Mouse (Mus musculus): Measurements from ENCODE around the gene Lrmda.

The Lrmda gene

DNA sequence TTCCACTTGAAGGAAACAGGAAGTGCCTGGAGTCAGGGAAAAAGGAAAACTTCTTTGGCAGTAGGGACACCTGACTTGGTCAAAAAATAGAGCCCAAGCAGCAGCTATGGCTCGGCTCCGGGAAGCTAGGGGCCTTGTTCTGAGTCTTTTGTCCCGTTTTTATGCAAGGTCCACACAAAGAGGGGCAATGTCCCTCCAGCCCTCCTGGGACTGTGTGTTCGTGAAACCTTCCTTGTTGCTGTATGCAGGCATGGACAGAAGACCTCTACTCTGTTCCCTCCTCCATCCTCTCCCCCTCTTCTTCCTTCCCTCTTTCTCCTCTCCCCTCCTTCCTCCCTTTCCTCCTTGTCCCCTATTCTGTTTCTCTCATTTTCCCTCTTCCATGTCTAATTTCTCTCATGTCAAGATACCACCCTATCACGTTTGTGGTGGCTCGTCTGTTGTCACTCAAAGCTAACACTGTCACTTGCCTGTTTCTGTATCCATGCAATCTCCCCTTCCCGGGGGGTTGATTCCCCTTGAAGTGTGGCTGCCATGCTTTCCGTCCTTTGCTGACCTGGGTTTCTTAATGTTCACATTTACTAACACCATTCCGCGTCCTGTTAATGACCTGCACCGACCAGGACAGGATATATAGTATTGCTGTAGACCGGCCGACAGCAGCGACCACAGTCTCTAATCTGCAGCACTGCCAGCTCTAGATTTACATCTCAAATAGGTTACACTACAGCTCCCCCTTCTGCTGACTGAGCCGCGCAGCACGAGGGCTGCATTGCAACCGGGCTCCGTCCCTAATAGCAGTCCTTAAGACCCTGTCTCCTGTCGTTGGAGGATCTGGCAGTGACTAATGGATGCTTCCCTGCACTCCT, 788.4 kb downstream of the Lrmda start:
- no peak for DNase-seq (ENCODE audit: low spot score)

- no peak for DNase-seq (ENCODE audit: low spot score)
Measured at GRCm38 (mm10) chr14:22808595-22809166, 789.2 kb downstream of the Lrmda start.

GRCm38 (mm10) chr14:22809229-22809628, 789.7 kb downstream of the Lrmda start:
- DNase-seq (ENCODE audit: low spot score) = no peak

GRCm38 (mm10) chr14:22810531-22810930, 791.0 kb downstream of the Lrmda start:
- DNase-seq (ENCODE audit: low spot score) = no peak

GRCm38 (mm10) chr14:22812824-22813223, 793.3 kb downstream of the Lrmda start:
- no peak for DNase-seq (ENCODE audit: low spot score)

DNA sequence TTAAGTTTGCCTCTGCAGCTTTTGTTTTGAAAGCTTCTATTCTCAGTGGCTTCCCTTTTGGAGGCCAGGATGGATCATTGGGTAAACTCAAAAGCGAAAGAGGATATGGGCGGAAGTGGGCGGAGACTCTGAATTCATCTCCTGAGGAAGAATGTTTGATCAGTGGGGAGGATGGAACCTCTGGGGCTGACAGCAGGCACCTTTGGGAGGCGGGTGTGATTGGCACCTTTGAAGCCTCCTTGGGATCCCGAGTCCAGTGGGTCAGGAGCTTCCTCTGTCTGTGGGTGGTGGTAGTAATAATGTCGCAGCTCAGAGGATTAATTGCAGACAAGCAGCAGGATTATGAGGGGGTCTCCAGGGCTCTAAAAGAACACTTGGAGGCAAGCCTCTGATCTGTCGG, 793.9 kb downstream of the Lrmda start:
- no peak for DNase-seq (ENCODE audit: low spot score)

DNA sequence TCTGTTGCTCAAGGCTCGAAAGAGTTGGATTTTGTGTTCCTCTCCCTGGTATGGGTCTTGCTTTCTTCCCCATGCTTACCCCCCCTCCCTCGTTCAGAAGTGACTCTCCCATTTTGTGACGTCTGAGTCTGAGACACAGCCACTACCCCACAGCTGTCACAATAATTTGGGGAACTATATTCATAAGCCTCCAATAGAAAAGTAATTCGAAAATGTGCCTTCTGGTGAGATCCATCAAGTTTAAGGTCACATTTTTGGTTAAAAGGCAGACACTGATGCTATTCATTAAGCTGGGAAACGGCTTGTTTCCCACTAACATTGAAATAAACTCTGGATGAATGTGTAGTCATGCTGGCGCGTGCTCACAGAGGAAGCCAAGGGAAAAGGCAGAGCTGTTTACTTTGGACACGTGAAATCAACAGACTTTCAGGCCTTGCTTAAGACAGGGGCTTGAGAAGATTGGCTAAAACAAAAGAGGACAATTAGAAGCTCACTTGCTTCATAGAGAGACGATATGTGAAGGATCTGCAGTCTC, 795.4 kb downstream of the Lrmda start:
- DNase-seq (ENCODE audit: low spot score) = no peak

DNA sequence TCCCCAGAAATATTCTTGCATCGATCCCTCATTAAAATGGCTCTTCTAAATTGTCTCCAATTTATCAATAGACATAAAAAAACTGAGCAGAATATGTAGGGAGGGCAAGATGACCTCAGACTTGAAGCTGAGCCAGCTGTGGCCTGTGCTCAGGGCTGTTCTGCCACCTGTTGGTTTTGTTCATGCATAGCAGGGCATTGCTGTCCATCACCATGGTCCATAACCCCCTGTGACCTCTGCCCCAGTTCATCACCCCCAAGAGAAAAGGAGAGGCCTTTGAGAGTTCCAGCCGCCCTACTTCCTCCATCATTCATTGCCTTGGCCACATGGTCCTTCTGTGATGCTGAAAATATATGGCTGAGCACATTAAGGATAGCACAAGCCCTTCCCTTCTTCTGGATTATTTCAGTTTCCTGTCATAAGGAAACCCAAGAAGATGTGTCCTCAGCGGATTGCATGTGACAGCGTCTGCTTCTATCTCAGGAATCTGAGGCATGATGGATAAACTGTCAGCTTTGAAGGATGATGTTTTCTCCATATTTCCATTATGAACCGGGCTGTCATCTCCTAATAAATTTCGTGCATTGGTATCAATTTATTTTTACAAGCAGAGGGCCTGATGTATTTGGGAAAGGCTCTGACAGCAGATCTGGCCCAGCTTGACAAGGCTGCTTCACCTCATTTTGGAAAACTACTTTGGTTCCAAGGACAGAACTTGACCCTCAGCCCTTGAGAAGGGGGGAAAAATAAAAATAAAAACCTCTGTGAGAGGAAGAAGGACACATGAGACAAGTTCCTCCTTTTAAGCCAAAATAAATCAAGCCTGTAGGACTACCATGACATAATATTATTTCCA, 798.1 kb downstream of the Lrmda start:
- no peak for DNase-seq (ENCODE audit: low spot score)

DNA sequence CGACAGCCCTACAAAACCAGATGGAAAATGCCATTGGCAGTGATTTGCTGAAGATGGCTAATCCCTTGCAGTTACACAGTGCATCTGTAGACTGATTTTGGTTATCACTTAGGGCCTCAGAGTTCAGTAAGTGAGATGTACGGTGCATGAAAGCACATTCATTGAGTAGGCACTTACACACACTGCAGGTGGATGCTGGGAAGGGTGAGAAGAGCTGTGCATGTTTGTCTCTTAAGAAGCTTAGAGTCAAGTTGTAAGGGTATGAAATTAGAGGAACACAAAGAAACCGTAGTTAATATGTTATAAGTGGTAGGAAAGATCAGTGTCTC, 798.7 kb downstream of the Lrmda start:
- DNase-seq (ENCODE audit: low spot score) = no peak

DNA sequence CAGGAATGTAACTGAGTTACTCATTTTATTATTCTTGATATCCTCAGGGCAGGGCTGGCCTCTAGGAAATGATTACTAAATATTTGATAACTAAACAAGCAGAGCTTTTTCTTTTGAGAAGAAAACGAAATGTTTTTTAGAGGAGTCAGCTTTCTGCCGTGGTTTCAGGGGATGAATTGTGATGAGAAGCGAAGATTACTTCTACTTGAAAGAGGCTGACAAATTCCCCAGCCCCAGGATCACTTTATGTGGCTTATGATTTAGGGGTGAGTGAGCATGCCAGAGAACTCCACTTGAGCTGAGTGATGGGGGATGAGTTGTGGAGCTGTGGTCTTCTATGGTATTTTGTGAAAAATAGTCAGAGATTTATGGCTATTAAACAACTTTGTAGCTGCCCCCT, 803.4 kb downstream of the Lrmda start:
- no peak for DNase-seq (ENCODE audit: low spot score)

DNA sequence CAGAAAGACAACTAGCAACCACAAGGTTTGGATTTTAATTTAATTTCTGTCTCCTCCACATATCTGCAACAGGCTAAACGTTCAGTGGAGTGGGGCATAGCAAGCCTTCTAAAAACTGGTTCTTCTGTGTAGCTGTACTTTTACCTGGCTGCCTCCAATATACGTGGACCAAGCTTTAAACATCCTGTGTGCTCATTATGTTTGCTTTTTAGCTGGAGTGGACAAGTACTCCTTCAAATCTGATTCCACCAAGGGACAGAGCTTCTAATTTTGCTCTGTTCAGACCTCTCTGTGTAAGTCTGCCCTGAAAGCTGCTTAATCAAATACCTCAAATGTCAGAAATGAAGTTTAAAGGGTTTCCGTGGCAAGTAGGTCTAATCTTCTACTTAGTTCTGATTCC, 807.3 kb downstream of the Lrmda start:
- DNase-seq (ENCODE audit: low spot score) = no peak

- no peak for DNase-seq (ENCODE audit: low spot score)
Measured at GRCm38 (mm10) chr14:22837058-22837457, 817.5 kb downstream of the Lrmda start.

DNA sequence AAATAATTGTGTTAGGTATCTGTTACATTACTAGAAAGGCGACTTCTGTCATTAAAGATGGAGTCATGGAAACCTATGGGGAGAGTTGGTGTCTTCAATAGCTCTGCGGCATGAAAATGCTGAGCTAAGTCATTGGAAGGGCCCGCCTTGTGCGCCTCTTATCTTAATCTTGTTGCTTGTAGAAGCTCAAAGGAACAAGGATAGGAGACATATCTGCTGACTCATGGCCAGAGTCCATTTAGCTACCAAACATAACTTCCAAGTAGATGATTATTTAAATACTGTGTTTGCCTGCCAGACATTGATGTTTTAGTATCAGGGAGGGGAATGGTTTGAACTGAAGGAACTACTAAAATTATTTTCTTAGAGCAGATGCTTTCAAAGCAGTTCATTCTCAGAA, 821.6 kb downstream of the Lrmda start:
- no peak for DNase-seq (ENCODE audit: low spot score)

DNA sequence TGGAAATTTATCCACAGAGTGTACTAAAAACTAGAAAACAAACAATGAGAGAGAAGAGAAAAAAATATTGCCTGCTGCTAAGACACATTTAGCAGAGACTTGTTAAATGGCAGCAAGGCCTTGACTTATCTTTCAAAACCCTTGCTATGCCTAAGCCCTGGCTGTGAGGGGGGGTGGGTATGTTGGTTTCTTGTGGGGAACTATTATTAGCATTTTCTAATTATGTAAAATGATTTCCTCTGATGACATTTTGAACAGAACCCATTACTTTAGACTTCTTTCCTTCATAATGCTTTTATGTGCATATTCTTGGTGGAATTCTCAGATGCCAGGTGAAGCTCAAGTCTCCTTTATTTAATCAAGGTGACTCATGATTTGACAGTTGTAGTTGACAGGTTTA, 824.5 kb downstream of the Lrmda start:
- no peak for DNase-seq (ENCODE audit: low spot score)

- no peak for DNase-seq (ENCODE audit: low spot score)
Measured at GRCm38 (mm10) chr14:22845401-22845800, 825.9 kb downstream of the Lrmda start.

GRCm38 (mm10) chr14:22847011-22847786, 827.7 kb downstream of the Lrmda start:
- no peak for DNase-seq (ENCODE audit: low spot score)

- DNase-seq (ENCODE audit: low spot score) = no peak
Measured at GRCm38 (mm10) chr14:22849108-22849507, 829.6 kb downstream of the Lrmda start.

DNA sequence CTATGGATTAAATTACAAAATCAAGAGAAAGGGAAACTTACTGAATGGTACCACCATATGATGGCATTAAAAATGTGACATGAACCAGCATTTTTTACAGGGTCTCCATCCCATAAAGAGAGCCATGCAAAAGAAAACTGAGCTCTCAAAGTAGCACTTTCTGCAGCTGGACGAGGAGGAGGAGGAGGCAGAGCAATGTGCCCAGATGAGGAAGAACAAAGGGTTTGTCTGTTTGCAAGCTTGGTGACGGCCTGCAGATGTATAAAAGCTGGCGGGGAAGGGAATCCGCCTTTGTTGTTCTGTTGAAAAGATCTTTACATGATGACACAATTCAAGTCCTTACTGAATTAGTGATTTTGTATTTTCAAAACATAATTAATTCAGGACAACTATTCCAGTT, 841.1 kb downstream of the Lrmda start:
- DNase-seq (ENCODE audit: low spot score) = no peak

DNA sequence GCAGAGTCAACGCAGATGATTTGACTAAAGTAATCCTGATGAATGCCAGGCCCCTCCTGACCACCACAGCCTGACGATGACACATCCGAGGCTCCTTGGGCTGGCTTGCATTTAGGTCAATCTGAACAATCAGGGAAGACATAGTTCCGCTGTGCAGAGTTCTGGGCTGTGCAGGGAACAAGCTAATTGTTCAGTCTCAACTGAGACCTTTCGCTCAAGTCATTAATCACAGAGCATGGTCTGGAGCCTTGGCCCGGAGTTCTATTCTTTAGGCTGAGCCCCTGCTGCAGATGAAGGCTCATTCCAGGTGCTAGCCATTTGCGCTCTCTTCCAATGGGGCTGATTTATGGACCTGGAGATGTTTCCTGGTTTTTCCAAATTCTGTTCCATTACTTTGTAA, 844.6 kb downstream of the Lrmda start:
- DNase-seq (ENCODE audit: low spot score) = no peak

DNA sequence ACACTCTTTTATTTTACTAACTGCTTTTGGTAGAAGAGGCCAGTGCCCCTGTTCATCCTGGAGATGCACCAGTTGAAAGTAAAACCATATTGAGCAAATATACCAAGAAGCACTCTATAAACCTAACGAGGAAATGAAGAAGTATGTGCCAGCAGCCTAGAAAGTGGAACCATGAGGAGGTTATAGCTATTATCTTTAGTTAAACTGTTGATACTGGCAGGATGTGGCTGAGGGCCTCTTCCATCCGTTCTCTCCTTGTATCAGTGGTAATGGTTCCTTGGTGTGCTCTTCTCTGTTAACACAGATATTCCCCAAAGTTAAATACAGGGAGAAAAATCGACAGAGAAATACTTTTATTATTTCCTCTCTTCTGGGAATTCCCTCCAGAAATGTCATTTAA, 855.1 kb downstream of the Lrmda start:
- no peak for DNase-seq (ENCODE audit: low spot score)

DNA sequence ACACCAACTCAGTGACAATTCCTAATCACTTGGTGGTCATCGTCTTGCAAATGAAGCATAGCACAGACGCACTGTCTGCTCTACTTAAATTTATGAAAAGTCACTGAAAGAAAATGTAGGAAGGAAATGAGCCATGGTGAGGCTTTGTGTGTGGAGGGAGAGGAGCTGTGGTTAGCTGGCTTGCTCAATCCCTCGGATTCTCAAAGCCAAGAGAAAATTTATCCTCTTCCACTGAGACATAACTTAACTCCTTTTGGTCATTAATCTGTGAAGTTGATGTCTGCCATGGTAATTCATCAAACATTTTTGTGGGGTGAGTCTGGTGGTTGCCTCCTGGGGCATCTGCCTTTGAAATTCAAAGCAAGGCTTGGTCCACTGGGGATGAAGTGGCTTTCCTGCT, 867.7 kb downstream of the Lrmda start:
- DNase-seq (ENCODE audit: low spot score) = no peak

- no peak for DNase-seq (ENCODE audit: low spot score)
Measured at GRCm38 (mm10) chr14:22899312-22899711, 879.8 kb downstream of the Lrmda start.
